Mouse (Mus musculus) forebrain, embryonic 16.5 days (tissue): ENCODE results near the gene Gm20388. TPM values are rescaled to one million over a fixed set of nuclear protein-coding genes. Genes with fewer than 3 reads are reported as not detected.

Experiments
- ATAC-seq: fragments of 200-750 bp; cut with Nextera tagmentation; 2 replicates; pipeline ENCODE4 v1.8.0; 2017; ENCODE audit warnings: mild to moderate bottlenecking, moderate library complexity
- H3K27ac ChIP-seq: fragments of 300-500 bp; sonication (generic); 2 replicates; pipeline ENCODE4 v1.5.1; 2014; ENCODE audit warnings: low read length, control low read depth
- H3K27me3 ChIP-seq: fragments of 300-500 bp; sonication (generic); replicated peaks from 2 replicates; pipeline ENCODE4 v1.6.1; 2014; ENCODE audit warnings: low read length; ENCODE audit not compliant: control insufficient read depth, insufficient read depth
- H3K36me3 ChIP-seq: fragments of 300-500 bp; sonication (generic); 2 replicates; pipeline ENCODE4 v1.6.1; 2014; ENCODE audit not compliant: control insufficient read depth, insufficient read depth
- H3K4me1 ChIP-seq: fragments of 300-500 bp; sonication (generic); replicated peaks from 2 replicates; pipeline ENCODE4 v1.6.1; 2014; ENCODE audit warnings: low read length; ENCODE audit not compliant: control insufficient read depth, insufficient read depth
- H3K4me2 ChIP-seq: fragments of 300-500 bp; sonication (generic); 2 replicates; pipeline ENCODE4 v1.6.1; 2014; ENCODE audit warnings: mild to moderate bottlenecking, low read length, control low read depth
- H3K4me3 ChIP-seq: fragments of 300-500 bp; sonication (generic); replicated peaks from 2 replicates; pipeline ENCODE4 v1.5.1; 2014; ENCODE audit warnings: mild to moderate bottlenecking, low read length, control low read depth
- H3K9ac ChIP-seq: fragments of 300-500 bp; sonication (generic); replicated peaks from 2 replicates; pipeline ENCODE4 v1.6.1; 2014; ENCODE audit warnings: low read depth, low read length, control low read depth
- H3K9me3 ChIP-seq: fragments of 300-500 bp; sonication (generic); 2 replicates; pipeline ENCODE4 v1.6.1; 2016; ENCODE audit warnings: low read length; ENCODE audit not compliant: control insufficient read depth
- WGBS: fragments of 180-500 bp; shearing (Covaris S2); extraction: QIAGEN DNeasy Blood & Tissue Kit; methylation state at CpG from one replicate; pipeline ENCODE4 v1.1.7; 2014; 5-methylcytosine and 5-hydroxymethylcytosine counted together
- polyA plus RNA-seq: library from polyadenylated mRNA; unstranded; fragments of >200 nt; fragmentation: Nextera tagmentation; extraction: Ambion mirVana; gene quantifications from 2 replicates; pipeline ENCODE4 v1.2.1, GENCODE M21; 2015

Gm20388 gene
- polyA plus RNA-seq, 1 experiment from 2014 or later = 4.7 TPM

- H3K27ac ChIP-seq = no peak overlapping the region
- peaks cover 23% of the 10 kb centered on the region for H3K4me1 ChIP-seq
- no peaks in the 10 kb centered on the region for H3K27me3 ChIP-seq
- H3K9ac ChIP-seq = no peak overlapping the region
- H3K4me2 ChIP-seq = no peak overlapping the region
- no peak overlapping the region for H3K4me3 ChIP-seq
- no peaks in the 10 kb centered on the region for H3K9me3 ChIP-seq
- WGBS = 63% methylated on average over 3 of the region's 3 CpGs
- no peaks in the 10 kb centered on the region; the same call in 1 of the 2 replicates for H3K36me3 ChIP-seq
- no peak for ATAC-seq
These were observed 4362.2 kb downstream of the Gm20388 start for GRCm38 (mm10) chr8:124272792-124273191.

GRCm38 (mm10) chr8:124273606-124274218 is 4363.1 kb downstream of the Gm20388 start:
- Histone ChIP-seq H3K4me3 (no peak overlapping the region), H3K27me3 (no peaks in the 10 kb centered on the region), H3K4me2 (no peak overlapping the region), H3K4me1 (peaks cover 25% of the 10 kb centered on the region), H3K36me3 (no peaks in the 10 kb centered on the region; the same call in 1 of the 2 replicates), H3K9me3 (no peaks in the 10 kb centered on the region), H3K27ac (no peak overlapping the region), H3K9ac (no peak overlapping the region)
- no peak for ATAC-seq
- 63% methylated on average over 8 of the region's 8 CpGs for WGBS

- 48% methylated on average over 10 of the region's 10 CpGs for WGBS
- no peaks in the 10 kb centered on the region; the same call in 1 of the 2 replicates for H3K36me3 ChIP-seq
- no peaks in the 10 kb centered on the region for H3K9me3 ChIP-seq
- no peak overlapping the region for H3K4me2 ChIP-seq
- H3K9ac ChIP-seq = no peak overlapping the region
- ATAC-seq = 0 out of 2 replicates have a peak, but pooled peaks have one; percentile 35
- no peaks in the 10 kb centered on the region for H3K27me3 ChIP-seq
- H3K27ac ChIP-seq = no peak overlapping the region; the same call in 1 of the 2 replicates
- peaks cover 25% of the 10 kb centered on the region for H3K4me1 ChIP-seq
- H3K4me3 ChIP-seq = no peak overlapping the region
These were observed 4363.9 kb downstream of the Gm20388 start for GRCm38 (mm10) chr8:124274441-124275120.

- no peak for ATAC-seq
- H3K4me2 ChIP-seq = no peak overlapping the region
- H3K27me3 ChIP-seq = no peaks in the 10 kb centered on the region
- H3K4me1 ChIP-seq = peaks cover 21% of the 10 kb centered on the region
- no peak overlapping the region for H3K9ac ChIP-seq
- no peak overlapping the region for H3K4me3 ChIP-seq
- WGBS = 72% methylated on average over 10 of the region's 10 CpGs
- H3K36me3 ChIP-seq = no peaks in the 10 kb centered on the region; the same call in 1 of the 2 replicates
- H3K27ac ChIP-seq = no peak overlapping the region
- H3K9me3 ChIP-seq = no peaks in the 10 kb centered on the region
These were observed 4364.9 kb downstream of the Gm20388 start for GRCm38 (mm10) chr8:124275377-124276071.

GRCm38 (mm10) chr8:124277951-124278910 is 4367.6 kb downstream of the Gm20388 start:
- 72% methylated on average over 24 of the region's 24 CpGs for whole genome bisulfite sequencing
- peaks cover 39% of the 10 kb centered on the region for H3K4me1 ChIP-seq
- no peak overlapping the region for H3K27ac ChIP-seq

GRCm38 (mm10) chr8:124278956-124279689 is 4368.5 kb downstream of the Gm20388 start:
- no peak for ATAC-seq
- H3K4me2 ChIP-seq = no peak overlapping the region
- H3K4me1 ChIP-seq = peaks cover 47% of the 10 kb centered on the region
- H3K9me3 ChIP-seq = no peaks in the 10 kb centered on the region
- 90% methylated on average over 7 of the region's 7 CpGs for WGBS
- no peak overlapping the region for H3K4me3 ChIP-seq
- no peaks in the 10 kb centered on the region; the same call in 1 of the 2 replicates for H3K36me3 ChIP-seq
- no peaks in the 10 kb centered on the region for H3K27me3 ChIP-seq
- H3K27ac ChIP-seq = no peak overlapping the region
- no peak overlapping the region for H3K9ac ChIP-seq

More at GRCm38 (mm10) chr8:124277951-124278910, 4367.6 kb downstream of the Gm20388 start:
- Histone ChIP-seq H3K9me3 (no peaks in the 10 kb centered on the region), H3K9ac (no peak overlapping the region), H3K27me3 (no peaks in the 10 kb centered on the region), H3K36me3 (no peaks in the 10 kb centered on the region; the same call in 1 of the 2 replicates), H3K4me2 (no peak overlapping the region), H3K4me3 (no peak overlapping the region)
- ATAC-seq = no peak

GRCm38 (mm10) chr8:124279690-124279985 is 4369.0 kb downstream of the Gm20388 start:
- peaks cover 47% of the 10 kb centered on the region for H3K4me1 ChIP-seq
- no peak overlapping the region for H3K27ac ChIP-seq
- no peak for ATAC-seq
- H3K9ac ChIP-seq = no peak overlapping the region
- H3K27me3 ChIP-seq = no peaks in the 10 kb centered on the region
- no peak overlapping the region for H3K4me2 ChIP-seq
- H3K9me3 ChIP-seq = no peaks in the 10 kb centered on the region
- no peaks in the 10 kb centered on the region; the same call in 1 of the 2 replicates for H3K36me3 ChIP-seq
- WGBS = 99% methylated on average over 5 of the region's 5 CpGs
- no peak overlapping the region for H3K4me3 ChIP-seq

GRCm38 (mm10) chr8:124281700-124282541 is 4371.3 kb downstream of the Gm20388 start:
- Histone ChIP-seq H3K4me3 (no peak overlapping the region), H3K4me2 (no peak overlapping the region), H3K4me1 (peaks cover 59% of the 10 kb centered on the region), H3K9ac (no peak overlapping the region), H3K36me3 (no peaks in the 10 kb centered on the region), H3K27ac (peak overlapping the region; percentile 9; the same call in 1 of the 2 replicates), H3K9me3 (no peaks in the 10 kb centered on the region), H3K27me3 (no peaks in the 10 kb centered on the region)
- ATAC-seq = peak; percentile 45
- WGBS = 50% methylated on average over 11 of the region's 11 CpGs
